Mouse (Mus musculus): ENCODE measurements around the gene Slc31a1. TPM values are rescaled to one million over a fixed set of nuclear protein-coding genes. Genes with fewer than 3 reads are reported as not detected.

Gene Slc31a1
- polyA plus RNA-seq, 1 experiment from 2014 or later: 63.7 TPM

GRCm38 (mm10) chr4:62430678-62431077 lies 70.2 kb downstream of the Slc31a1 start:
- Histone ChIP-seq H3K4me1 (ENCODE audit: control insufficient read depth, low read depth, low read length) (peaks cover 13% of the 10 kb centered on the region), H3K4me2 (ENCODE audit: low read depth, low read length) (no peak overlapping the region), H3K9me3 (replicated peaks; ENCODE audit: control insufficient read depth, low read length) (no peaks in the 10 kb centered on the region), H3K9ac (ENCODE audit: low read depth, low read length) (no peak overlapping the region), H3K27ac (ENCODE audit: low read length) (no peak overlapping the region), H3K4me3 (ENCODE audit: low read depth, low read length) (no peak overlapping the region), H3K36me3 (ENCODE audit: control insufficient read depth, insufficient read depth) (no peaks in the 10 kb centered on the region), H3K27me3 (ENCODE audit: control insufficient read depth, insufficient read depth, low read depth, low read length) (no peaks in the 10 kb centered on the region)
- ATAC-seq (ENCODE audit: low read depth): no peak

DNA sequence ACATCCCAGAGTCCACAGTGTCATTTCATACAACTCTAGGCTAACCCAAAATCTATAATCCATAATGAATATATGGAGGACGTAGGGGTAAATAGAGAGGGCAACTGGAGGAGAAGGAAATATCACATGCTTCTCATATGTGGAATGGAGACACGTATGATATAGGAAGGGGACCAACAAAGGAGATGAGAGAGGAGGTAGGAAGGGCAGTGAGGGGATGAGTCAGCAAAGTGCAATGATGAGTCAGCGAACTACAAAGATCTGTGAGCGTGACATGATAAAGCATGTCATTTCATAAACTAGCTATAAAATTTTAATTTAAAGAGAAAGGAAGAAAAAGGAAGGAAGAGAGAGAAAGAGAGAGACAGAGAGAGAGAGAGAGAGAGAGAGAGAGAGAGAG lies 71.0 kb downstream of the Slc31a1 start:
- H3K4me2 ChIP-seq (ENCODE audit: low read depth, low read length): no peak overlapping the region
- 30% methylated on average over 4 of the region's 4 CpGs for WGBS (ENCODE audit: insufficient replicate concordance)

GRCm38 (mm10) chr4:62433939-62434870 lies 73.7 kb downstream of the Slc31a1 start:
- Histone ChIP-seq H3K27me3 (ENCODE audit: control insufficient read depth, insufficient read depth, low read depth, low read length) (no peaks in the 10 kb centered on the region), H3K9me3 (replicated peaks; ENCODE audit: control insufficient read depth, low read length) (no peaks in the 10 kb centered on the region), H3K4me1 (ENCODE audit: control insufficient read depth, low read depth, low read length) (peaks cover 13% of the 10 kb centered on the region), H3K36me3 (ENCODE audit: control insufficient read depth, insufficient read depth) (no peaks in the 10 kb centered on the region), H3K4me2 (ENCODE audit: low read depth, low read length) (no peak overlapping the region), H3K9ac (ENCODE audit: low read depth, low read length) (no peak overlapping the region), H3K27ac (ENCODE audit: low read length) (no peak overlapping the region), H3K4me3 (ENCODE audit: low read depth, low read length) (no peak overlapping the region)
- 67% methylated on average over 7 of the region's 7 CpGs for WGBS (ENCODE audit: insufficient replicate concordance)
- no peak for ATAC-seq (ENCODE audit: low read depth)

More for the DNA sequence above, 71.0 kb downstream of the Slc31a1 start:
- Histone ChIP-seq H3K4me3 (ENCODE audit: low read depth, low read length) (no peak overlapping the region), H3K27ac (ENCODE audit: low read length) (peak overlapping the region; percentile 52), H3K36me3 (ENCODE audit: control insufficient read depth, insufficient read depth) (no peaks in the 10 kb centered on the region), H3K27me3 (ENCODE audit: control insufficient read depth, insufficient read depth, low read depth, low read length) (no peaks in the 10 kb centered on the region), H3K9me3 (replicated peaks; ENCODE audit: control insufficient read depth, low read length) (no peaks in the 10 kb centered on the region), H3K4me1 (ENCODE audit: control insufficient read depth, low read depth, low read length) (peaks cover 13% of the 10 kb centered on the region), H3K9ac (ENCODE audit: low read depth, low read length) (no peak overlapping the region)
- ATAC-seq (ENCODE audit: low read depth): peak; percentile 80

DNA sequence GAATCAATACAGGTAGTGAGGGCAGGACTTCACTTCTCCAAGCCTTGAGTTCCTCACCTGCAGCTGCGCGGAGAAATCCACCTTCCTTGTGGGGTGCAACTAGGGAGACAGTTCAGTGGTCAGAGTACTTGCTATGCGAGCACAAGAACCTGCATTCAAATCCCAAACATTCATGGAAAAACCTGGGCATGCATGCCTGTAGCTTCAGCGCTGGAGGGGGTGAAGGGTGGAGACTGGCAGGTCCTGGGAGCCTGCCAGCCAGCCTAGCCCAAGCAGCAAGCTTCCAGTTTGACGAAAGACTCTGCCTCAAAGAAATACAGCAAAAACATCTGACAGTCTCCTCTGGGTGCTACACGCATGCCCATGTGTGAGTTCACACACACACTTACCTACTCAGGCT lies 74.6 kb downstream of the Slc31a1 start, which contains the start of gene Rnf183:
Gene Rnf183 (minus strand): TSS at position 172 of the 400 bp plus-strand sequence.
- Histone ChIP-seq H3K4me2 (ENCODE audit: low read depth, low read length) (no peak within 1 kb of the TSS), H3K4me1 (ENCODE audit: control insufficient read depth, low read depth, low read length) (peaks cover 13% of the 10 kb centered on the region), H3K27me3 (ENCODE audit: control insufficient read depth, insufficient read depth, low read depth, low read length) (no peaks in the 10 kb centered on the region), H3K9me3 (replicated peaks; ENCODE audit: control insufficient read depth, low read length) (no peaks in the 10 kb centered on the region), H3K36me3 (ENCODE audit: control insufficient read depth, insufficient read depth) (no peaks in the 10 kb centered on the region), H3K9ac (ENCODE audit: low read depth, low read length) (no peak within 1 kb of the TSS), H3K27ac (ENCODE audit: low read length) (no peak within 1 kb of the TSS), H3K4me3 (ENCODE audit: low read depth, low read length) (no peak within 1 kb of the TSS)
- no peak for ATAC-seq (ENCODE audit: low read depth)
- WGBS (ENCODE audit: insufficient replicate concordance): 69% methylated on average over 6 of the region's 6 CpGs

DNA sequence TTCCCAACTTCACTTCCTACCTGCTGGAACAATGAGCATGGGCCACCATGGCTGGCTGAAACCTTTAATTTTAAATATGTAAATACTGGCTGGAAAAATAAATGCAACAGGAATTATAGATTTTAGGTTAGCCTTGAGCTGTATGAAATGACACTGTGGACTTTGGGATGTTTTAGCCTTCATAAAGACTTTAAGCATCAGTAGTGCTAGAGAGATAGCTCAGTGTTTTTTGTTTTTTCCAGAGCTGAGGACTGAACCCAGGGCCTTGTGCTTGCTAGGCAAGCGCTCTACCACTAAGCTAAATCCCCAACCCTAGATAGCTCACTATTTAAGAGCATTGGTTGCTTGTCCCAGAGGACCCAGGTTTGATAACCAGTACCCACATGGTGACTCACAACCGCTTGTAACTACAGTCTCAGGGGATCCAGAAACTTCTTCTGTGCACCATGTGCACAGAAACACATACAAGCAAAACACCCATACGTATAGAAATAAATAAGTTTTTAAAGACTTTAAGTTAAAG lies 76.8 kb downstream of the Slc31a1 start:
- Histone ChIP-seq H3K4me1 (ENCODE audit: control insufficient read depth, low read depth, low read length) (peaks cover 1% of the 10 kb centered on the region), H3K9me3 (replicated peaks; ENCODE audit: control insufficient read depth, low read length) (no peaks in the 10 kb centered on the region), H3K4me2 (ENCODE audit: low read depth, low read length) (no peak overlapping the region), H3K4me3 (ENCODE audit: low read depth, low read length) (no peak overlapping the region), H3K27ac (ENCODE audit: low read length) (no peak overlapping the region), H3K36me3 (ENCODE audit: control insufficient read depth, insufficient read depth) (no peaks in the 10 kb centered on the region), H3K27me3 (ENCODE audit: control insufficient read depth, insufficient read depth, low read depth, low read length) (no peaks in the 10 kb centered on the region), H3K9ac (ENCODE audit: low read depth, low read length) (no peak overlapping the region)
- no peak for ATAC-seq (ENCODE audit: low read depth)
- WGBS (ENCODE audit: insufficient replicate concordance): 62% methylated on average over 3 of the region's 3 CpGs

GRCm38 (mm10) chr4:62437871-62438270 lies 77.3 kb downstream of the Slc31a1 start:
- no peaks in the 10 kb centered on the region for H3K4me1 ChIP-seq (ENCODE audit: control insufficient read depth, low read depth, low read length)
- ATAC-seq (ENCODE audit: low read depth): no peak

DNA sequence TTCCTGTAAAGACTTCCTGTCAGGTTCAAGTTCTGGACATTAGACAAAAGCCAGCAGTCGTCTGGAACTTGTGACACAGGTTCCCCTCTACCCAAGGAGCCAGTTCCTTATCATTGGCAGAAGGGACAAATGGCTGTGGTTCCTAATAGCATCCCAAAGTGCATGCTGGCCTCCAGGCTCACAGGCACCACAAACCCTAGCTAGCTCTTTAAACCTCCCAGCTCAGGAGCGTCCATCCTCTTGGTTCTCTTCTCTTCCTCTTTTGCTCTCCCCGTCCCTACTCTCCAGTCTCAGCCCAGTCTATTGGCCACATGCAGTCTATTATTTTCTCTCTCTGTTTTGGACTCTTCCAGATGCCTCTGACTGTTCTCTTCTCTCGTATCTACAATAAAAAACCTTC lies 79.3 kb downstream of the Slc31a1 start:
- Histone ChIP-seq H3K27me3 (ENCODE audit: control insufficient read depth, insufficient read depth, low read depth, low read length) (no peaks in the 10 kb centered on the region), H3K27ac (ENCODE audit: low read length) (no peak overlapping the region), H3K36me3 (ENCODE audit: control insufficient read depth, insufficient read depth) (no peaks in the 10 kb centered on the region), H3K9me3 (replicated peaks; ENCODE audit: control insufficient read depth, low read length) (no peaks in the 10 kb centered on the region), H3K4me2 (ENCODE audit: low read depth, low read length) (no peak overlapping the region), H3K4me3 (ENCODE audit: low read depth, low read length) (no peak overlapping the region), H3K9ac (ENCODE audit: low read depth, low read length) (no peak overlapping the region), H3K4me1 (ENCODE audit: control insufficient read depth, low read depth, low read length) (no peaks in the 10 kb centered on the region)
- WGBS (ENCODE audit: insufficient replicate concordance): 26% methylated on average over 4 of the region's 4 CpGs
- no peak for ATAC-seq (ENCODE audit: low read depth)

More at GRCm38 (mm10) chr4:62437871-62438270, 77.3 kb downstream of the Slc31a1 start:
- Histone ChIP-seq H3K9me3 (replicated peaks; ENCODE audit: control insufficient read depth, low read length) (no peaks in the 10 kb centered on the region), H3K4me2 (ENCODE audit: low read depth, low read length) (no peak overlapping the region), H3K4me3 (ENCODE audit: low read depth, low read length) (no peak overlapping the region), H3K27ac (ENCODE audit: low read length) (no peak overlapping the region), H3K36me3 (ENCODE audit: control insufficient read depth, insufficient read depth) (no peaks in the 10 kb centered on the region), H3K27me3 (ENCODE audit: control insufficient read depth, insufficient read depth, low read depth, low read length) (no peaks in the 10 kb centered on the region), H3K9ac (ENCODE audit: low read depth, low read length) (no peak overlapping the region)
- 65% methylated on average over 7 of the region's 7 CpGs for WGBS (ENCODE audit: insufficient replicate concordance)

DNA sequence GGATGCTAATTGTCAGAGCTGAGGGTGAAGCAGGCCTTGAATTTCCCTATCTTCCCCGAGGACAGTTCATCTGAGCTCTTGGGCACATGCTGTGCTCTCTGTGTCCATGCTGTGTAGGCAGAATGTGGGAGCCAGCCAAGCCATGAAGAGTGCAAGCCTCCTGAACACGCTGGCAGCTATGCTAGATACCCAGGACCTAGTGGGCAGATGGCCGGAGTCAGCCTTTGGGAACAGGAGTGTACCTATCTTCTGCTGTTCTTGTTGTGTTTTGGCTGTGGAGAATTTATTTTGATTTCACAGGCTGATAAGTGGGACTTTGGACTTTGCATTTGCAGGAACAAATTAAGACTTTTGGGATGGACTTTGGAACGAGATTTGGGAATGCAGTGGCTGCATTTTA lies 80.0 kb downstream of the Slc31a1 start:
- H3K9me3 ChIP-seq (replicated peaks; ENCODE audit: control insufficient read depth, low read length): no peaks in the 10 kb centered on the region

GRCm38 (mm10) chr4:62440986-62441385 lies 80.5 kb downstream of the Slc31a1 start:
- no peaks in the 10 kb centered on the region for H3K36me3 ChIP-seq (ENCODE audit: control insufficient read depth, insufficient read depth)
- H3K9ac ChIP-seq (ENCODE audit: low read depth, low read length): no peak overlapping the region
- no peak overlapping the region for H3K4me2 ChIP-seq (ENCODE audit: low read depth, low read length)
- no peak for ATAC-seq (ENCODE audit: low read depth)
- no peak overlapping the region for H3K27ac ChIP-seq (ENCODE audit: low read length)
- WGBS (ENCODE audit: insufficient replicate concordance): 62% methylated on average over 4 of the region's 4 CpGs
- no peaks in the 10 kb centered on the region for H3K27me3 ChIP-seq (ENCODE audit: control insufficient read depth, insufficient read depth, low read depth, low read length)
- H3K4me1 ChIP-seq (ENCODE audit: control insufficient read depth, low read depth, low read length): no peaks in the 10 kb centered on the region
- H3K4me3 ChIP-seq (ENCODE audit: low read depth, low read length): no peak overlapping the region
- no peaks in the 10 kb centered on the region for H3K9me3 ChIP-seq (replicated peaks; ENCODE audit: control insufficient read depth, low read length)

More for the DNA sequence above, 80.0 kb downstream of the Slc31a1 start:
- Histone ChIP-seq H3K4me1 (ENCODE audit: control insufficient read depth, low read depth, low read length) (no peaks in the 10 kb centered on the region), H3K9ac (ENCODE audit: low read depth, low read length) (no peak overlapping the region), H3K27ac (ENCODE audit: low read length) (no peak overlapping the region), H3K4me3 (ENCODE audit: low read depth, low read length) (no peak overlapping the region), H3K36me3 (ENCODE audit: control insufficient read depth, insufficient read depth) (no peaks in the 10 kb centered on the region), H3K4me2 (ENCODE audit: low read depth, low read length) (no peak overlapping the region), H3K27me3 (ENCODE audit: control insufficient read depth, insufficient read depth, low read depth, low read length) (no peaks in the 10 kb centered on the region)
- ATAC-seq (ENCODE audit: low read depth): no peak
- 48% methylated on average over 4 of the region's 4 CpGs for WGBS (ENCODE audit: insufficient replicate concordance)
